Mouse (Mus musculus): ENCODE data around the gene Vac14. TPM values are rescaled to one million over a fixed set of nuclear protein-coding genes. Genes with fewer than 3 reads are reported as not detected.

Vac14 gene
- total RNA-seq, 1 experiment from 2014 or later = 19.8 TPM

Other genes with a start within 250 kb of the Vac14 start
- gene Mtss1l, start 102.9 kb downstream of the Vac14 start, total RNA-seq (2017) = 0.34 and 1.4 TPM in 2 replicates
- not detected in 2 replicates for gene Il34, start 187.3 kb downstream of the Vac14 start, total RNA-seq (2017)
- 21.7 and 28.4 TPM in 2 replicates for gene Cog4, start 228.0 kb downstream of the Vac14 start, total RNA-seq (2017)
- gene Sf3b3, start 228.2 kb downstream of the Vac14 start, total RNA-seq (2017) = 201 and 202 TPM in 2 replicates

Measured in common myeloid progenitor, adult 5-6 weeks (primary cell).